Mouse (Mus musculus) adrenal gland, postnatal 36 days (tissue): ENCODE measurements around the gene Ccl7. TPM values are rescaled to one million over a fixed set of nuclear protein-coding genes. Genes with fewer than 3 reads are reported as not detected.

Source experiments
- total RNA-seq, 2 experiments: library from RNA; stranded (reverse); gene quantifications; 2 replicates each; pipeline ENCODE4 v1.2.3; 2021

Gene Ccl7
- total RNA-seq, 2 experiments from 2014 or later = 0.95 to 1.9 TPM

Other genes with a start within 250 kb of the Ccl7 start
- gene 5530401A14Rik, start 185.0 kb upstream of the Ccl7 start, total RNA-seq = under 1 TPM; 0.07 to 0.10 TPM
- 1 to 10 TPM; 1.7 TPM for gene Asic2, start 77.3 kb upstream of the Ccl7 start, total RNA-seq
- gene Ccl2, start 10.1 kb upstream of the Ccl7 start, total RNA-seq = 1 to 10 TPM; 1.2 to 1.3 TPM
- not detected for gene Gm17268, start 7.2 kb upstream of the Ccl7 start, total RNA-seq
- gene Ccl11, start 12.1 kb downstream of the Ccl7 start, total RNA-seq = 1 to 10 TPM; 4.2 to 7.5 TPM
- not detected for gene Ccl12, start 56.1 kb downstream of the Ccl7 start, total RNA-seq
- under 1 TPM in 1 of 2 experiments, not detected in 1; 0.70 TPM for gene Ccl8, start 69.5 kb downstream of the Ccl7 start, total RNA-seq